Mouse (Mus musculus) neural tube, embryonic 11.5 days (tissue): ENCODE results near the gene Luc7l. TPM values are rescaled to one million over a fixed set of nuclear protein-coding genes. Genes with fewer than 3 reads are reported as not detected.

Source experiments
- ATAC-seq: fragments of 200-750 bp; cut with Nextera tagmentation; 2 replicates; pipeline ENCODE4 v1.8.0; 2017; ENCODE audit warnings: moderate number of reproducible peaks, mild to moderate bottlenecking, moderate TSS enrichment, moderate library complexity; ENCODE audit not compliant: insufficient read depth, low FRiP score, low TSS enrichment
- DNase-seq: peaks from one replicate; pipeline ENCODE4 v3.0.0-alpha.2; 2015; ENCODE audit warnings: low spot score
- H3K27ac ChIP-seq: fragments of 300-500 bp; sonication (generic); 2 replicates; pipeline ENCODE4 v1.5.1; 2014; ENCODE audit warnings: low read depth, mild to moderate bottlenecking, low read length
- H3K27me3 ChIP-seq: fragments of 300-500 bp; sonication (generic); 2 replicates; pipeline ENCODE4 v1.6.1; 2014; ENCODE audit warnings: mild to moderate bottlenecking, low read length, mixed read lengths; ENCODE audit not compliant: control insufficient read depth, insufficient read depth
- H3K36me3 ChIP-seq: fragments of 300-500 bp; sonication (generic); 2 replicates; pipeline ENCODE4 v1.6.1; 2014; ENCODE audit warnings: mild to moderate bottlenecking, low read length, moderate library complexity, mixed read lengths; ENCODE audit not compliant: control insufficient read depth, insufficient read depth
- H3K4me1 ChIP-seq: fragments of 300-500 bp; sonication (generic); 2 replicates; pipeline ENCODE4 v1.6.1; 2014; ENCODE audit warnings: low read length, mixed read lengths; ENCODE audit not compliant: control insufficient read depth, insufficient read depth
- H3K4me2 ChIP-seq: fragments of 300-500 bp; sonication (generic); 2 replicates; pipeline ENCODE4 v1.6.1; 2014; ENCODE audit warnings: low read depth, mild to moderate bottlenecking, moderate library complexity
- H3K4me3 ChIP-seq: fragments of 300-500 bp; sonication (generic); 2 replicates; pipeline ENCODE4 v1.5.1; 2014; ENCODE audit warnings: low read depth, low read length
- H3K9ac ChIP-seq: fragments of 300-500 bp; sonication (generic); 2 replicates; pipeline ENCODE4 v1.6.1; 2014; ENCODE audit warnings: mild to moderate bottlenecking, low read length
- H3K9me3 ChIP-seq: fragments of 300-500 bp; sonication (generic); 2 replicates; pipeline ENCODE4 v1.6.1; 2016; ENCODE audit warnings: low read length; ENCODE audit not compliant: control insufficient read depth
- WGBS: fragments of 180-500 bp; shearing (Covaris S2); extraction: QIAGEN DNeasy Blood & Tissue Kit; methylation state at CpG from one replicate; pipeline ENCODE4 v1.1.7; 2014; 5-methylcytosine and 5-hydroxymethylcytosine counted together
- polyA plus RNA-seq: library from polyadenylated mRNA; unstranded; fragments of >200 nt; fragmentation: Nextera tagmentation; extraction: Ambion mirVana; gene quantifications from 2 replicates; pipeline ENCODE4 v1.2.1, GENCODE M21; 2014

The Luc7l gene
- polyA plus RNA-seq, 1 experiment from 2014 or later: 128 TPM

GRCm38 (mm10) chr17:26315474-26315873 lies 62.8 kb downstream of the Luc7l start:
- no peak for DNase-seq
- Histone ChIP-seq H3K4me1 (no peaks in the 10 kb centered on the region), H3K27me3 (no peaks in the 10 kb centered on the region), H3K9ac (no peak overlapping the region), H3K9me3 (no peaks in the 10 kb centered on the region), H3K27ac (no peak overlapping the region), H3K36me3 (no peaks in the 10 kb centered on the region), H3K4me3 (no peak overlapping the region), H3K4me2 (no peak overlapping the region)
- no peak for ATAC-seq
- WGBS: 36% methylated on average over 10 of the region's 10 CpGs

GRCm38 (mm10) chr17:26318441-26318840 lies 65.7 kb downstream of the Luc7l start:
- no peak overlapping the region for H3K27ac ChIP-seq
- no peaks in the 10 kb centered on the region for H3K9me3 ChIP-seq
- ATAC-seq (no peak), DNase-seq (no peak)
- no peaks in the 10 kb centered on the region for H3K36me3 ChIP-seq
- H3K27me3 ChIP-seq: no peaks in the 10 kb centered on the region
- H3K4me3 ChIP-seq: no peak overlapping the region
- no peak overlapping the region for H3K4me2 ChIP-seq
- 88% methylated on average over 1 of the region's 1 CpGs for WGBS
- no peaks in the 10 kb centered on the region for H3K4me1 ChIP-seq
- H3K9ac ChIP-seq: no peak overlapping the region

Other genes with a start within 250 kb of the Luc7l start
- 24.4 and 24.8 TPM in 2 replicates for gene Rab11fip3, start 183.3 kb upstream of the Luc7l start, polyA plus RNA-seq
- 16.5 and 22.9 TPM in 2 replicates for gene Decr2, start 162.6 kb upstream of the Luc7l start, polyA plus RNA-seq
- gene Nme4, start 157.3 kb upstream of the Luc7l start, polyA plus RNA-seq: 66.9 and 68.2 TPM in 2 replicates
- 1.1 and 1.3 TPM in 2 replicates for gene Tmem8, start 139.6 kb upstream of the Luc7l start, polyA plus RNA-seq
- 240 and 252 TPM in 2 replicates for gene Mrpl28, start 129.4 kb upstream of the Luc7l start, polyA plus RNA-seq
- 19.3 and 20.9 TPM in 2 replicates for gene Axin1, start 114.2 kb upstream of the Luc7l start, polyA plus RNA-seq
- gene Pdia2, start 53.8 kb upstream of the Luc7l start, polyA plus RNA-seq: 0.27 and 1.0 TPM in 2 replicates
- gene Rgs11, start 49.9 kb upstream of the Luc7l start, polyA plus RNA-seq: 0.53 and 0.77 TPM in 2 replicates
- gene Arhgdig, start 45.1 kb upstream of the Luc7l start, polyA plus RNA-seq: 14.5 and 16.2 TPM in 2 replicates
- 22.2 and 22.7 TPM in 2 replicates for gene Fam234a, start 8.7 kb upstream of the Luc7l start, polyA plus RNA-seq
- 0.27 and 0.32 TPM in 2 replicates for gene Neurl1b, start 161.9 kb downstream of the Luc7l start, polyA plus RNA-seq